Mouse (Mus musculus): ENCODE results near the gene Bdnf.

GRCm38 (mm10) chr2:109675973-109676617 is 1.6 kb downstream of the Bdnf start:
- no peak for TF ChIP-seq POLR2A (IDR thresholded peaks at IDR 0.05; ENCODE audit: low read depth, low read length)
- TF ChIP-seq CTCF (IDR thresholded peaks at IDR 0.05; ENCODE audit: extremely low read depth, insufficient read length, insufficient replicate concordance, low read depth, low read length): peak; percentile 14; the same call in 1 of the 2 replicates

Measured in small intestine, adult 2 months (tissue).